Comparison of ENCODE assay signal across 14 mouse cellular contexts in the genomic region with DNA sequence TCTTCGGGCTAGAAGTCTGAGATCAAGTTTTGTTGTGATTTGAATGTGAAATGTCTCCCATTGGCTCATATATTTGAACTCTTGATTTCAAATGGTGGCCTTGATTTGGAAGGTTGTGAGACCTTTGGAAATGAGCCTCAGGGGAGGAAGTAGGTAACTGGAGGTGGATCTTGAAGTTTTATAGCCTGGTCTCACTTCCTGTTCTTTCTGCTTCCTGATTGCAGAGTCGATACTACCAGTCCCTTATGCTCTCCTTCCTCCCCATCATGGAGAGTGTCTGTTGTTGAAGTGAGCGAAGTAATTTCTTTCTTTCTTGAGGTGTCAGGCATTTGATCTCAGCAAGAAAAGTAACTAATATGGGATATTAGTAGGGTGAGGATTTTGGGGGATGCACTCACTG.
"Had no signal": no experiment of that assay in that cellular context is flagged by ENCODE, and none has a peak within 500 bp of the region (broad histone marks: within the 10 kb centered on the region; RNA-seq: fewer than 3 reads in every experiment).

No protein-coding gene starts in this region.

- ATAC-seq: midbrain, embryonic 16.5 days had no signal

- H3K4me1 ChIP-seq: midbrain, embryonic 12.5 days; neural tube, embryonic 12.5 days had no signal

- DNase-seq: lung, adult 18-20 months; lung, postnatal 10 days; lung, postnatal 4 days; right cerebral cortex, postnatal 25 days; right cerebral cortex, postnatal 4 days; spleen, adult 18-20 months; thymus, adult 18-20 months; thymus, postnatal 14 days; thymus, postnatal 36 days had no signal

- H3K27me3 ChIP-seq: midbrain, embryonic 12.5 days; neural tube, embryonic 12.5 days had no signal

- H3K9me3 ChIP-seq: midbrain, embryonic 10.5 days; midbrain, embryonic 12.5 days; neural tube, embryonic 12.5 days had no signal

- H3K36me3 ChIP-seq: midbrain, embryonic 10.5 days; midbrain, embryonic 12.5 days; neural tube, embryonic 12.5 days had no signal

- H3K4me3 ChIP-seq: midbrain, embryonic 10.5 days; midbrain, embryonic 12.5 days; neural tube, embryonic 12.5 days had no signal

- H3K9ac ChIP-seq: lung, embryonic 14.5 days; midbrain, embryonic 12.5 days; neural tube, embryonic 12.5 days had no signal

- H3K27ac ChIP-seq: midbrain, embryonic 10.5 days; midbrain, embryonic 12.5 days; neural tube, embryonic 12.5 days had no signal
